Mouse (Mus musculus) neural tube, embryonic 15.5 days (tissue): Measurements from ENCODE around the gene Kcp. TPM values are rescaled to one million over a fixed set of nuclear protein-coding genes. Genes with fewer than 3 reads are reported as not detected.

Experiments used
- ATAC-seq: fragments of 200-750 bp; cut with Nextera tagmentation; 2 replicates; pipeline ENCODE4 v1.8.0; 2017; ENCODE audit warnings: mild to moderate bottlenecking, moderate TSS enrichment, moderate library complexity; ENCODE audit not compliant: low FRiP score
- H3K27ac ChIP-seq: fragments of 300-500 bp; sonication (generic); replicated peaks from 2 replicates; pipeline ENCODE4 v1.5.1; 2015; ENCODE audit warnings: mild to moderate bottlenecking, inconsistent platforms
- H3K27me3 ChIP-seq: fragments of 300-500 bp; sonication (generic); replicated peaks from 2 replicates; pipeline ENCODE4 v1.6.1; 2015; ENCODE audit warnings: inconsistent platforms
- H3K36me3 ChIP-seq: fragments of 300-500 bp; sonication (generic); 2 replicates; pipeline ENCODE4 v1.6.1; 2015; ENCODE audit warnings: inconsistent platforms
- H3K4me1 ChIP-seq: fragments of 300-500 bp; sonication (generic); 2 replicates; pipeline ENCODE4 v1.6.1; 2015; ENCODE audit warnings: inconsistent platforms
- H3K4me2 ChIP-seq: fragments of 300-500 bp; sonication (generic); 2 replicates; pipeline ENCODE4 v1.6.1; 2015; ENCODE audit warnings: inconsistent platforms, mild to moderate bottlenecking, moderate library complexity
- H3K4me3 ChIP-seq: fragments of 300-500 bp; sonication (generic); replicated peaks from 2 replicates; pipeline ENCODE4 v1.5.1; 2015; ENCODE audit warnings: mild to moderate bottlenecking, inconsistent platforms
- H3K9ac ChIP-seq: fragments of 300-500 bp; sonication (generic); replicated peaks from 2 replicates; pipeline ENCODE4 v1.6.1; 2015; ENCODE audit warnings: mild to moderate bottlenecking, inconsistent platforms
- H3K9me3 ChIP-seq: fragments of 300-500 bp; sonication (generic); replicated peaks from 2 replicates; pipeline ENCODE4 v1.6.1; 2016; ENCODE audit warnings: inconsistent platforms
- WGBS: fragments of 180-500 bp; shearing (Covaris S2); methylation state at CpG from one replicate; pipeline ENCODE4 v1.1.7; 2015; ENCODE audit warnings: mixed read lengths; 5-methylcytosine and 5-hydroxymethylcytosine counted together
- polyA plus RNA-seq: library from polyadenylated mRNA; unstranded; fragments of >200 nt; fragmentation: Nextera tagmentation; extraction: Ambion mirVana; gene quantifications from 2 replicates; pipeline ENCODE4 v1.2.1, GENCODE M21; 2015

Gene Kcp
- polyA plus RNA-seq, 1 experiment from 2014 or later: 21.5 TPM

- H3K27ac ChIP-seq: no peak overlapping the region
- peak overlapping the region; percentile 29 for H3K4me3 ChIP-seq
- peaks cover 6% of the 10 kb centered on the region for H3K4me1 ChIP-seq
- no peaks in the 10 kb centered on the region for H3K9me3 ChIP-seq
- peak overlapping the region; percentile 41; the same call in 1 of the 2 replicates for H3K9ac ChIP-seq
- ATAC-seq: peak; percentile 36
- peak overlapping the region; percentile 62 for H3K4me2 ChIP-seq
- no peaks in the 10 kb centered on the region for H3K36me3 ChIP-seq
- WGBS: 7% methylated on average over 26 of the region's 26 CpGs
- peaks cover 11% of the 10 kb centered on the region for H3K27me3 ChIP-seq
These were observed 22.8 kb downstream of the Kcp start for GRCm38 (mm10) chr6:29484716-29485559.

GRCm38 (mm10) chr6:29482691-29483090 is 25.1 kb downstream of the Kcp start:
- no peak overlapping the region for H3K4me2 ChIP-seq
- peaks cover 11% of the 10 kb centered on the region for H3K27me3 ChIP-seq
- peaks cover 6% of the 10 kb centered on the region for H3K4me1 ChIP-seq
- H3K27ac ChIP-seq: no peak overlapping the region
- H3K36me3 ChIP-seq: no peaks in the 10 kb centered on the region
- H3K9ac ChIP-seq: no peak overlapping the region
- H3K9me3 ChIP-seq: no peaks in the 10 kb centered on the region
- H3K4me3 ChIP-seq: no peak overlapping the region
- 94% methylated on average over 13 of the region's 13 CpGs for WGBS
- no peak for ATAC-seq

- WGBS: 34% methylated on average over 2 of the region's 2 CpGs
- Histone ChIP-seq H3K4me3 (no peak overlapping the region), H3K9ac (no peak overlapping the region), H3K4me2 (no peak overlapping the region), H3K4me1 (peaks cover 10% of the 10 kb centered on the region), H3K27ac (no peak overlapping the region), H3K36me3 (peaks cover 19% of the 10 kb centered on the region), H3K9me3 (no peaks in the 10 kb centered on the region), H3K27me3 (0 out of 2 replicates have a peak, but pooled peaks cover 3% of the 10 kb centered on the region)
- no peak for ATAC-seq
These were observed 33.0 kb downstream of the Kcp start for GRCm38 (mm10) chr6:29474736-29475135.

- Histone ChIP-seq H3K9ac (peak overlapping the region; percentile 45), H3K4me2 (peak overlapping the region; percentile 58), H3K9me3 (no peaks in the 10 kb centered on the region), H3K36me3 (peaks cover 19% of the 10 kb centered on the region), H3K27ac (no peak overlapping the region; the same call in 1 of the 2 replicates), H3K4me3 (peak overlapping the region; percentile 42), H3K4me1 (peaks cover 12% of the 10 kb centered on the region), H3K27me3 (0 out of 2 replicates have a peak, but pooled peaks cover 3% of the 10 kb centered on the region)
- ATAC-seq: peak; percentile 88
- WGBS: 4% methylated on average over 33 of the region's 33 CpGs
These were observed 33.6 kb downstream of the Kcp start for GRCm38 (mm10) chr6:29473941-29474691.

GRCm38 (mm10) chr6:29471137-29471536 is 36.6 kb downstream of the Kcp start, which contains the start of gene Atp6v1fnb:
Atp6v1fnb (plus strand) TSS chr6:29471437.
- Histone ChIP-seq H3K4me2 (no peak within 1 kb of the TSS), H3K9me3 (no peaks in the 10 kb centered on the region), H3K27me3 (0 out of 2 replicates have a peak, but pooled peaks cover 3% of the 10 kb centered on the region), H3K27ac (no peak within 1 kb of the TSS), H3K36me3 (peaks cover 19% of the 10 kb centered on the region), H3K4me3 (no peak within 1 kb of the TSS), H3K4me1 (peaks cover 21% of the 10 kb centered on the region), H3K9ac (no peak within 1 kb of the TSS)
- WGBS: 85% methylated on average over 4 of the region's 4 CpGs
- ATAC-seq: no peak

GRCm38 (mm10) chr6:29468851-29469250 is 38.9 kb downstream of the Kcp start:
- Histone ChIP-seq H3K27me3 (no peaks in the 10 kb centered on the region), H3K4me3 (peak overlapping the region; percentile 84), H3K9me3 (no peaks in the 10 kb centered on the region), H3K4me1 (peaks cover 15% of the 10 kb centered on the region), H3K27ac (no peak overlapping the region), H3K9ac (peak overlapping the region; percentile 65; the same call in 1 of the 2 replicates), H3K4me2 (peak overlapping the region; percentile 71), H3K36me3 (peaks cover 19% of the 10 kb centered on the region)
- no peak for ATAC-seq
- WGBS: 92% methylated on average over 3 of the region's 3 CpGs

GRCm38 (mm10) chr6:29467583-29468354 is 40.0 kb downstream of the Kcp start, which contains the start of gene Atp6v1f:
Atp6v1f (plus strand) TSS chr6:29467718.
- Histone ChIP-seq H3K4me3 (peak within 1 kb of the TSS; percentile 84), H3K9me3 (no peaks in the 10 kb centered on the region), H3K27me3 (no peaks in the 10 kb centered on the region), H3K27ac (peak within 1 kb of the TSS; percentile 85), H3K9ac (peak within 1 kb of the TSS; percentile 65), H3K36me3 (peaks cover 19% of the 10 kb centered on the region), H3K4me2 (peak within 1 kb of the TSS; percentile 71), H3K4me1 (peaks cover 11% of the 10 kb centered on the region)
- ATAC-seq: peak; percentile 95
- under 1% methylated on average over 39 of the region's 39 CpGs for WGBS

GRCm38 (mm10) chr6:29463388-29463787 is 44.4 kb downstream of the Kcp start:
- H3K27me3 ChIP-seq: no peaks in the 10 kb centered on the region
- no peak overlapping the region for H3K4me2 ChIP-seq
- peaks cover 2% of the 10 kb centered on the region for H3K4me1 ChIP-seq
- no peak overlapping the region for H3K27ac ChIP-seq
- H3K9me3 ChIP-seq: no peaks in the 10 kb centered on the region
- H3K4me3 ChIP-seq: no peak overlapping the region
- ATAC-seq: no peak
- WGBS: 82% methylated on average over 3 of the region's 3 CpGs
- no peaks in the 10 kb centered on the region for H3K36me3 ChIP-seq
- H3K9ac ChIP-seq: no peak overlapping the region

GRCm38 (mm10) chr6:29461502-29461901 is 46.2 kb downstream of the Kcp start:
- WGBS: 62% methylated on average over 7 of the region's 7 CpGs
- Histone ChIP-seq H3K4me2 (no peak overlapping the region), H3K36me3 (no peaks in the 10 kb centered on the region), H3K27ac (no peak overlapping the region), H3K4me3 (no peak overlapping the region), H3K27me3 (no peaks in the 10 kb centered on the region), H3K9ac (no peak overlapping the region), H3K4me1 (no peaks in the 10 kb centered on the region), H3K9me3 (no peaks in the 10 kb centered on the region)
- ATAC-seq: no peak

GRCm38 (mm10) chr6:29450667-29451066 is 57.1 kb downstream of the Kcp start:
- Histone ChIP-seq H3K9me3 (no peaks in the 10 kb centered on the region), H3K27ac (no peak overlapping the region), H3K36me3 (peaks cover 2% of the 10 kb centered on the region; the same call in 1 of the 2 replicates), H3K27me3 (no peaks in the 10 kb centered on the region), H3K4me3 (no peak overlapping the region), H3K4me1 (no peaks in the 10 kb centered on the region), H3K4me2 (no peak overlapping the region), H3K9ac (no peak overlapping the region)
- ATAC-seq: no peak
- WGBS: 98% methylated on average over 6 of the region's 6 CpGs

GRCm38 (mm10) chr6:29449858-29450257 is 57.9 kb downstream of the Kcp start:
- Histone ChIP-seq H3K36me3 (no peaks in the 10 kb centered on the region; the same call in 1 of the 2 replicates), H3K4me3 (no peak overlapping the region), H3K27me3 (no peaks in the 10 kb centered on the region), H3K9me3 (no peaks in the 10 kb centered on the region), H3K4me1 (no peaks in the 10 kb centered on the region), H3K9ac (no peak overlapping the region), H3K27ac (no peak overlapping the region), H3K4me2 (no peak overlapping the region)
- no peak for ATAC-seq
- 28% methylated on average over 4 of the region's 4 CpGs for WGBS
